Mouse (Mus musculus): ENCODE results near the gene Akap4.

Akap4 gene

DNA sequence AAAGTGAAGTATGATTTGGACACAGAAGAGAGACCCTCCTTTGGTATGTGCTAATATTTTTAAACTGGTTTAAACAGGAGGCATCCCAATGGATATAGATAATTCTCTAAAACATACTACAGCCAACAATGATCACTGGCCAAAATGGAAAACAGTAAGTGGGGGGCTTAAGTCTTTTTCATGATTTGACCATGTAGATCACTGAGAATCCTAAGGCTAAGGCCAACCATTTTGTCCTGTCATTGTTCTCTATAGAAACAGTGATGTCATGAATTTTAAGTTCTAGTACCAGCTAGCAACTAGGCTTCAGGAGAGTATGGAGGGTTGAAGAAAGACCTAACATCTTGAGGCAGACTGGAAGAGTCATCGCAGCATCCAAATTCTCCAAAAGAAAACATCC lies at the start of gene Akap4:
Gene Akap4, plus strand, starts transcription at position 301 of the 400 bp plus-strand sequence.
- no peak for DNase-seq (ENCODE audit: low read depth, low spot score)

DNA sequence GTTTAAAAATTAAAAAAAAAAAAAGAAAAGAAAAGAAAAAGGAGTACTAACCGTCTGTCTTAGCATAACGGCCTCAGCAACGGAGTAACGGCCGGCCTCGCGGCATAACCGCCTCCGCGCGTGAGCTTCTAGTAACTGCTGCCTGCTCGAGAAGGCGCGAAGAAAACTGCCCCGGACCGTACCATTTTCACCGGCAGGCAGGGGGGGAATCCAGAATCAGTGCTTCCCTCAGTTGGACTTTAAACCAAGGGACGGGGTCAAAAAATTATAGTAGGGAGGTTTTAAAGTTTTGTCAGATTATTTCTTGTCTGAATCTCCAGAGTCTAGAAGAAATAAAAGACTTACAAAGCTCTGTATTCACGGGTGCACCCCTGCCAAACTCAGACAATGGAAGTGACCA lies 25.8 kb upstream of the Akap4 start, which contains the start of gene Ccnb3:
Gene Ccnb3, minus strand, starts transcription at position 101 of the 400 bp plus-strand sequence.
- no peak for DNase-seq (ENCODE audit: low read depth, low spot score)

DNA sequence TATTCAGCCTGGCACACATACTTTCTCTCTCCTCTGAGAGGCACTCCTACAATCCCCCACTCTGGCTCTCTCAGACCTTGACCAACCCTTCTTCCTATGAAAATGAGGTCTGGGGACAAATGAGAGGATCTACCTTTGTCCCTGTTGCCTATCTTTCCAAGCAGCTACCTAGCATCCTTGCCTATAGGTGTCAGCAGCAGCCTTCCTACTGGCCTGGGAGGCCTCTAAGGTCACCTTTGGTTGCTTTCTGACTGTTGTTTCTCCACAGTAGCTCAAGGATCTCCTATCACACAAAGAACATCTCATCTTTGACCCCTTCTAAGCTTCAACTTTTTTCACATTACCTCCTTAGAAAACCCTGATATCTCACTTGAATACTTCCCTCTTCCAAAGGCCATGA lies 10.3 kb upstream of the Akap4 start:
- DNase-seq (ENCODE audit: low read depth, low spot score) = no peak

DNA sequence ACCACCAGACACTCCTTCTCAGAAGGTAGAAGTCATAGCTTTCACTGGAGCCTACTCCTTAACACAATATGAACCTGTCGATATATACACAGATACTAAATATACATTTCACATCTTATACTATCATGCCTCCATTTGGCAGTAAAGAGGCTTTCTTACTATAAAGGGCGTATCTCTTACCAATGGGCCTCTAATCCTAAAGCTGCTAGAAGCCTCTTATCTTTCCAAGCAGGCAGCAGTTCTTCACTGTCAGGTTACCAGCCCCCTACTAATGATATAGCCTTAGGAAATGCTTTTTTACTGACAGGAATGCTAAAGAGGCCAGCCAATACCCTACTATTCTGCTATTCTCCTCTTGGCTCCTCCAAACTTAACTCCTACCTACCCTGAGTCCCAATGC lies 9.7 kb upstream of the Akap4 start:
- no peak for DNase-seq (ENCODE audit: low read depth, low spot score)

DNA sequence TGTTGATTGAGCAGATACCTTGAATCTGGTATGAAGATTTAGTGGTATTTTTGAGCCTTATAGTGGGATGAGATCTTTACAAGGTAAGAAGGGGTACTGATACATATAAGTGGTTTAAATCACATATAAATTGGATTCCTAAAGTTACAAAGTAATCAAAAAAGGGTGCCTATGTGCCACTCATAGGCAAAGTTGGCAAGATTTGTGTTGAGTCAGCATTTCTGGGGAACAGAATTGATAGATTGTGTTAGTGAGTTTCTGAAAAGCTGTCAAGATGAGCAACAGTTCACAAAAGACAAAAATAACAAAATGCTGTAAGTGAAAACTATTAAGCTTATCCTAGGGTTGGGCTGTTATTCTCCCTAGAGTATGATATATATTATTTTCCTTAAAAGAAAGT lies 3.2 kb upstream of the Akap4 start:
- no peak for DNase-seq (ENCODE audit: low read depth, low spot score)

DNA sequence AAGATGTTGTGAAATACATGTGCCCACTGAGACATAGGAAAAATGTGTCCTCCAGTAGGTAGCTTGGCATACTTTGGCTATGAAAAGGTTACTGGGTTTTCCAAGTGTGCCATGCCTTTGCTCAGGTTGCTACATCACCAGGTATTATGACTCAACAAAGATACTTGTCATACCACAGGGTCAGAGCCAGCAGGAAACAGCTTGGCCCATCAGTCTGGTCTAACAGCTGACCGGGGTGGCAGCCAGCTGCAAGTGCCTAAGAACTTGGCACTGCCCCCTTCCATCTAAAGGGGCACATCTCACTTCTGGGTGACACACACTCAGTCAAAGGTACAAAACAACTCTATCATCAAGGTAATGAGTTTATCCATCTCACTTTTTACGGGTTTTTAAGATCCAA lies 683 bp downstream of the Akap4 start:
- DNase-seq (ENCODE audit: low read depth, low spot score) = no peak

DNA sequence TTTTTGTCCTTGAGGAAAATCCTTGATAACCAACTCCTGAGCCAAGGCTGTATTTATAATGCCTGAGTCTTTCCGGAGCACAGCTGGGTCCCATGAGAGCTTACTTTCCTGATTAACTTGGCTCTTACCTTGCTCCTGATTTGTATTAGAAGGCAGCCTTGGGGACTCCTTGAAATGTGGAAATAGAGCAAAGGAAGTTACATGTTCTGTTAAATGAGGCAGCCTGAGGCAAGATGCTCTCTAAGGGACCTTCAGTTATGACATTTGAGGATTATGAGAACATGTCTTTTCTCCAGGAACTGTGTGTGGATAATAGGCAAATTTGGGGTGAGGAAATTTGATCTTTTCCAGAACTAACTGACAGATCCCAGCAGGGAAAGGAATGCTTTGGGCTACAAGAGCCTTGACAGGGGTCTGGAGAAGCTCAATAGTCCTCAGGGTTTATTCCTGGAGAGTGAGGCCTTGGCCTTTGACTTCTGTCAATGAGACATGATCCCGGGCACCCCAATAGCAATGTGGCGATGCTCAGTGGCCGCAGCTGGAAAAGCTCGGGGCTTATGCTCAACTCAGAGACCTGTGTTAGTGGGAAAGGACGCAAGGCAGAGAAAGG lies 12.6 kb downstream of the Akap4 start:
- DNase-seq (ENCODE audit: low read depth, low spot score) = no peak

DNA sequence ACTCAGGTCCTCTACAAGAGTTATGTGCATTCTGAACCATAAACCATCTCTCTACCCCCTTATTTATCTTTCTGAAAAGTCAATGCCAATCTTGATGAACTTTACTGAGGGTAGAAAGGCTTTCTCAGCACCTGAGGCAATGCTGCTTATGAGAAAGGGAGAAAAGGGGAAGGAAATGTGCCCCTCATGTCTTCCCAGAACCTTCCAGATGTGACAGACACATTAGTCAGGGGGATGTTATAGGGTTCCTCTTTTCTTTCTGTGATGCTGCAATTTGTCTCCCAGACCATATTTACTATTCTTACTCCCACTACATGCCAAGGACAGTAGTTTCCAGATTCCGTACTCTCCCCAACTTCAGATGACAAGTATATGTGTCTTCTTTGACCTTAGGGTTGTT lies 18.6 kb downstream of the Akap4 start:
- no peak for DNase-seq (ENCODE audit: low read depth, low spot score)

DNA sequence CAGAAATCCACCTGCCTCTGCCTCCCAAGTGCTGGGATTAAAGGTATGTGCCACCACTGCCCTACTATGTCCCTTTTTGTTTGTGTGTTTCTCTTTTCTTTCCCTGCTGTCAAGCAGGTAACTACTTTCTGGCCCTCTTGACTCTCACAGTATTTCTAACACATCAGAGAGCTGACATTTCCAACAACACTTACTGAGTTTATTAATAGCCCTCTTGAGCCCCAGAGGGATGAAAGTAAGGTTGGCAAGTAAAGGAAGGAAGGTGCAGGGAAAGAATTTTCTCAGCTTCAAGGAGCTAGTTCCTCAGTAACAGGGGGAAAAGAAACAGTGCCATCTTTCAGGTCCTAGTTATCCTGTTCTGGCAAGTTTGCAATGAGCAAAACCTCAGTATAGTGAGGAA lies 23.0 kb downstream of the Akap4 start:
- no peak for DNase-seq (ENCODE audit: low read depth, low spot score)

DNA sequence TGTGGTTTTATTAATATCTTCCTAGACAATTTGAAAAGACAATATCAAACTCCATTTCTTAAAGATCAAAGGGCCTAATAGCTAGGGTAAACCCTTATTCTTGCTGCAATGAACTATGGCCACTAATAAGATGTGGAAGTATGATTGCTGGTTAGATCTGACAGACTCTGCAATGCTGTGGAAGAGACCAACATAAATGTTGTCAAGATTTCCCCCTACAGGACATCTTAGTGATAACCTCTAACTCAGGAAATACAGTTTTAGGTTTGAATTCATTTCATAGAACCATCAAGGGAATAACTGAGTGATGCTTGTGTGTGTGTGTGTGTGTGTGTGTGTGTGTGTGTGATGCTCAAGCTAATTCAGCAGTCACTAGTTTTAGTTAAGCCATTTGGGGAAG lies 35.0 kb downstream of the Akap4 start:
- DNase-seq (ENCODE audit: low read depth, low spot score) = no peak

DNA sequence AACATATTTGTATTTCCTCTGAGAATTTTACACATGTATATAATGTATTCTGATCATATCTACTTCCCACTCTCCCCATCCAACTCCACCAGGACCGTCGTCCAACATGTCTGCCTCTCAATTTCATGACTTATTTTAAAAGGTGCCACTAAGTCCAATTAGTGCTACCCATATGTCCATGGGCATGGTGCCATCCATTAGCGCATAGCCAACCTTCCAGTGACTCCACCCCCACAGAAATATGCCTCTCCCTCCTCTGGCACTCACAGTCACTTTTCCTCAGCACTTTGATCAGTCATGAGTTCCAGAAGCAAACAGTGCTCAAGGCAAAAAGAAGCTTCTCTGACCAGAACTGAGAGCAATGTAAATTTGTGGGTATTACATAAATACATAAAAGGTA lies 47.6 kb downstream of the Akap4 start:
- DNase-seq (ENCODE audit: low read depth, low spot score) = no peak

DNA sequence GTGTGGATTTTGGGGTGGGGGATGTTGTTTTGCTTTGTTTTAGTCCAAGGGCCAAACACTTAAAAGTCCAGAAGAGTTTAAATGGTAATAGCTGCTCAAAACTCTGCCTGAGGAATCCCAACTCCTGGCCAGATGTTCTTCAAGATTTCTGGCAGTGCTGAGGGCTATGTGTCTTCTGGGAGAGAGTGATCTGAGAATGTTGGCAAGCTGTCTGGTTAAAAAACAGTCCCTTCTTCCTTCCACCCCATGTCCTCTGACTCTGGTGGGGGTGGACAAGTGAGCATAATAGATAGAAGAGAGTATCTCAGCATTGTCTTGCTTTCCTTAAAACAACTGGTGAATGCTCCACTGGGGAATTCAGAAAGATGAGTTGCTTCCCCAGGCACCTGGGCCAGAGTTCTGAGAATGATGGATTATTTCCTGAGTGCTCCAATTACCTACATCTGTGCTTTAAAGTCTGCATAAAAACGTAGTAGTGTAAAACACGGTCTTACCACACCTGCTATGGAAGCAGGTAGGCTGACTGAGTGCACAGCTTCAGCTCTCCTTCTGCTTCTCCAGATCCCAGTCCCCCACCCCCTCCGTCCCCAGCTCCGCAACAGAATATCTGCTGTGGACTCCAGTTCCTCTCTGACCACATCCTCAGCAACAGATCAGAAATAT lies 54.4 kb downstream of the Akap4 start:
- DNase-seq (ENCODE audit: low read depth, low spot score) = peak; percentile 26
